Mouse (Mus musculus) MEL (cell line): ENCODE results near the gene Tfrc.

Experiments used
- CHD2 ChIP-seq: IDR thresholded peaks from 2 replicates; pipeline ENCODE4 v1.6.1; 2011; ENCODE audit warnings: low read length, improper control_type of control experiment
- CTCF ChIP-seq, 3 experiments: IDR thresholded peaks in 2 of 3; conservative IDR thresholded peaks in 1 of 3; 2 replicates each; pipeline ENCODE4 v1.5.1; 2011 to 2012; ENCODE audit warnings: low read length in 3 of 3, low read depth in 2 of 3, mild to moderate bottlenecking in 2 of 3, improper control_type of control experiment in 1 of 3, inconsistent platforms in 1 of 3, mixed read lengths in 1 of 3, moderate library complexity in 1 of 3; ENCODE audit not compliant: control insufficient read depth in 1 of 3, insufficient read depth in 1 of 3, poor library complexity in 1 of 3, severe bottlenecking in 1 of 3
- ELF1 ChIP-seq: IDR thresholded peaks from 2 replicates; pipeline ENCODE4 v1.6.1; 2014; ENCODE audit warnings: low read depth, mild to moderate bottlenecking, inconsistent platforms, low read length, improper control_type of control experiment, moderate library complexity
- HCFC1 ChIP-seq: IDR thresholded peaks from 2 replicates; pipeline ENCODE4 v1.6.1; 2012; ENCODE audit warnings: low read depth, mild to moderate bottlenecking, inconsistent platforms, low read length, improper control_type of control experiment, moderate library complexity
- KAT2A ChIP-seq: conservative IDR thresholded peaks from 2 replicates; pipeline ENCODE4 v1.6.1; 2012; ENCODE audit warnings: low read depth, low read length, improper control_type of control experiment, inconsistent platforms
- MYC ChIP-seq: IDR thresholded peaks from 2 replicates; pipeline ENCODE4 v1.6.1; 2011; ENCODE audit warnings: low read depth, mild to moderate bottlenecking, low read length, improper control_type of control experiment, moderate library complexity
- NELFE ChIP-seq: IDR thresholded peaks from 2 replicates; pipeline ENCODE4 v1.6.1; 2011; ENCODE audit warnings: low read depth, low read length, improper control_type of control experiment
- NRF1 ChIP-seq: IDR thresholded peaks from 2 replicates; pipeline ENCODE4 v1.6.1; 2014; ENCODE audit warnings: low read depth, mild to moderate bottlenecking, inconsistent platforms, low read length, improper control_type of control experiment, moderate library complexity; ENCODE audit not compliant: poor library complexity, insufficient read depth, severe bottlenecking
- USF2 ChIP-seq, 2 experiments: IDR thresholded peaks; 2 replicates each; pipeline ENCODE4 v1.6.1; 2011 to 2012; ENCODE audit warnings: improper control_type of control experiment in 2 of 2, low read length in 2 of 2, borderline replicate concordance in 1 of 2, inconsistent platforms in 1 of 2, low read depth in 1 of 2, mild to moderate bottlenecking in 1 of 2; ENCODE audit not compliant: insufficient read depth in 1 of 2
- ZC3H11A ChIP-seq: IDR thresholded peaks from 2 replicates; pipeline ENCODE4 v1.6.1; 2012; ENCODE audit warnings: low read depth, mild to moderate bottlenecking, inconsistent platforms, low read length, improper control_type of control experiment
- ZMIZ1 ChIP-seq: IDR thresholded peaks from 2 replicates; pipeline ENCODE4 v1.6.1; 2012; ENCODE audit warnings: low read depth, mild to moderate bottlenecking, inconsistent platforms, low read length, improper control_type of control experiment, moderate library complexity

- TF ChIP-seq CTCF (IDR thresholded peaks at IDR 0.05 in 2 of 3, conservative IDR thresholded peaks at IDR 0.05 in 1 of 3; ENCODE audit: control insufficient read depth in 1 of 3, insufficient read depth in 1 of 3, low read depth in 2 of 3, low read length in 3 of 3, poor library complexity in 1 of 3, severe bottlenecking in 1 of 3) (no peak), MYC (no peak), USF2 (IDR thresholded peaks at IDR 0.05; ENCODE audit: borderline replicate concordance in 1 of 2, insufficient read depth in 1 of 2, low read depth in 1 of 2, low read length in 2 of 2) (no peak), ELF1 (no peak), ZC3H11A (no peak), CHD2 (no peak), NRF1 (no peak), ZMIZ1 (no peak), HCFC1 (no peak), KAT2A (no peak), NELFE (no peak)
These were observed 20.2 kb upstream of the Tfrc start for GRCm38 (mm10) chr16:32588568-32588967.
